Mouse (Mus musculus): ENCODE measurements around the gene Rps18.
A peak's percentile ranks its signal among the peaks of the same experiment; 100 is the strongest.

Rps18 gene

GRCm38 (mm10) chr17:33947430-33948089, 8.2 kb downstream of the Rps18 start:
- no peak for DNase-seq (ENCODE audit: extremely low spot score, low spot score)

GRCm38 (mm10) chr17:33943454-33943853, 12.3 kb downstream of the Rps18 start:
- DNase-seq (ENCODE audit: extremely low spot score, low spot score) = no peak

DNA sequence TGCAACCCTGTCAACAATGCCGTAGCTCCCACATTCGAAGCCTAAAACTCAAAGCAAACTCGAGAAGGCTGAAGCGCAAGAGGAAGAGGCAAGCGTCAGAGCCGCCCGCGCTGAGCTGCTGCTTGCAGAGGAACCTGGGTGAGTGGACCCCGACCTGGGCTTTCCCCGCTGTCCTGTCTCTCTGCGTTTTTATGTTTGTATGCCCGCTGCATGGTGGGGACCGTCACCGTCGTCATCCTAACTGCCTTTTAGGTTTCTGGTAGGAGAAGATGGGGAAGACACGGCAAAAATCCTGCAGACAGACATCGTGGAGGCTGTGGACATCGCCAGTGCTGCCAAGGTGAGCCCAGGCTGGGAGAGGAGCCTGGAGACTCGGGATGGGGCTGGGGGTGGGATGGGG, 14.4 kb downstream of the Rps18 start:
- DNase-seq (ENCODE audit: extremely low spot score, low spot score) = no peak

GRCm38 (mm10) chr17:33940981-33941380, 14.8 kb downstream of the Rps18 start:
- no peak for DNase-seq (ENCODE audit: extremely low spot score, low spot score)

GRCm38 (mm10) chr17:33940206-33940805, 15.5 kb downstream of the Rps18 start, which contains the start of the genes Pfdn6 and Wdr46:
Pfdn6 (minus strand) TSS chr17:33940343.
Wdr46 (plus strand) TSS chr17:33940660.
- peak; percentile 84 for DNase-seq (ENCODE audit: extremely low spot score, low spot score)

DNA sequence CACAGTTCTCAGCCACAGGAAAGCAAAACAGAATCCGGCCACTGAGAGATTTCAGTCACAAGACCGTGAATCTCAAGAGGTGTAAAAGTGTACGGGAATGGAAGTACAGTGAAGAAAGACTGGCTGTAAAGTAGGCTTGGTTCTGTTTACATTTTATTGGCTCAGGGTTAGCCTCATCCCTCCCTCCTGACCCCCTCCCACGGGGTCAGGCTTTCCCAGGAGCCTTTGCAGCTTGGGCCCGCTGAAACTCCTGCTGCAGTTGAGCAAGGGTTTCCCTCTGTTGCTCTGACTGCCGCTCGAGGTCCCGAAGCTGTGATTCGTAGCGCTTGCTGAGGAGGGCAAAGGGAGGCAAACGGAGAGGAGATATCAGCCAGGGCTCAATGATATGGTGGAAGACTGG, 17.0 kb downstream of the Rps18 start:
- DNase-seq (ENCODE audit: extremely low spot score, low spot score) = no peak

DNA sequence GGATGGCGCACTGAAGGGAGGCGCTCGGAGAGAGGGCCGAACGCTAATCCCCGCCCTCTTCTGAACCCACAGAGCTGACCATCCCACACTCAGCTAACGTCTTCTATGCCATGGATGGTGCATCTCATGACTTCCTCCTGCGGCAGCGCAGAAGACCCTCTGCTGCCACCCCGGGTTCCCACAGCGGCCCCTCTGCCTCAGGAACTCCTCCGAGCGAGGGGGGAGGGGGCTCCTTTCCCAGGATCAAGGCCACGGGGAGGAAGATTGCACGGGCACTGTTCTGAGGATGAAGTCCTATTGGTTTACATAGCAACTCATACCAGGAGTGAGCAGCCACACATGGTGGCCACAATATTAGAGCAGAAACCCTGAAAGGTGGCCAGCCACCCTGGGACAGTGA, 18.8 kb downstream of the Rps18 start:
- DNase-seq (ENCODE audit: extremely low spot score, low spot score) = no peak

- DNase-seq (ENCODE audit: extremely low spot score, low spot score) = no peak
These were observed 20.3 kb downstream of the Rps18 start for GRCm38 (mm10) chr17:33935422-33936055.

DNA sequence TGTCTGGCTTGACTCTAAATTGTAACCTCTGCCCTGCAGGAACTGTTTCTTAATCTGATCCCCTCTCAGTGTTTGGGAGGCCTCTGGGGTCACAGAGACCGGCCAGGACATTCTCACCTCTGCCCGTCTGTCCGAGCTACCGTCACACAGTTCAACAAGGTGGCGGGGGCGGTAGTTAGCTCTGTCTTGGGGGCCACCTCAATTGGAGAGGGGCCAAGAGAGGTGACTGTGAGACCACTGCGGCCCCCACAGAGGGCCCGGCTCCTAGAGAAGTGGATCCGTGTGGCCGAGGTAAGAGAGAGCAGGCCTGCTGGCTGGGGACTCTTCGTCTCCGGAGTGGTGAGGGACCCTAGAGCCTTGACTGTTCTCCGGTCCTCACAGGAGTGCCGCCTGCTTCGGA, 22.8 kb downstream of the Rps18 start:
- no peak for DNase-seq (ENCODE audit: extremely low spot score, low spot score)

DNA sequence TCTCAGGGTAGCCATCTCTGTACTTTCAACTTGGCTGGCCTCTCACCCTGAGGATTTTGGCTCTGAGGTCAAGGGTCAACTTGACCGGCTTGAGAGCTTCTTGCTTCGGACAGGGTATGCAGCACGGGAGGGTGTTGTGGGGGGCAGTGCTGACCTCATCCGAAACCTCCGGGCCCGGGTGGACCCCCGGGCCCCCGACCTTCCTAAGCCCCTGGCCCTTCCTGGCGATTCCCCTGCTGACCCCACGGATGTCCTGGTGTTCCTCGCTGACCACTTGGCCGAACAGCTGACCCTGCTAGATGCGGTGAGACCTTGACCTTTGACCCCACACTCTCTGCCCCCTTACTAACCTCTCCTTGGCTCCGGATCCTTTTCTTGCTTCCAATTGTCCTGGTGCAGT, 23.4 kb downstream of the Rps18 start:
- no peak for DNase-seq (ENCODE audit: extremely low spot score, low spot score)

GRCm38 (mm10) chr17:33931947-33932346, 23.9 kb downstream of the Rps18 start:
- DNase-seq (ENCODE audit: extremely low spot score, low spot score) = no peak

- no peak for DNase-seq (ENCODE audit: extremely low spot score, low spot score)
These were observed 24.5 kb downstream of the Rps18 start for GRCm38 (mm10) chr17:33931159-33931866.

- DNase-seq (ENCODE audit: extremely low spot score, low spot score) = peak; percentile 54
These were observed 25.3 kb downstream of the Rps18 start for GRCm38 (mm10) chr17:33930280-33931158.

- DNase-seq (ENCODE audit: extremely low spot score, low spot score) = peak; percentile 98
These were observed 26.2 kb downstream of the Rps18 start, which contains the start of gene Rgl2 for GRCm38 (mm10) chr17:33929371-33930279. Rgl2 (plus strand) TSS chr17:33929543.

GRCm38 (mm10) chr17:33928251-33928947, 27.4 kb downstream of the Rps18 start:
- no peak for DNase-seq (ENCODE audit: extremely low spot score, low spot score)

DNA sequence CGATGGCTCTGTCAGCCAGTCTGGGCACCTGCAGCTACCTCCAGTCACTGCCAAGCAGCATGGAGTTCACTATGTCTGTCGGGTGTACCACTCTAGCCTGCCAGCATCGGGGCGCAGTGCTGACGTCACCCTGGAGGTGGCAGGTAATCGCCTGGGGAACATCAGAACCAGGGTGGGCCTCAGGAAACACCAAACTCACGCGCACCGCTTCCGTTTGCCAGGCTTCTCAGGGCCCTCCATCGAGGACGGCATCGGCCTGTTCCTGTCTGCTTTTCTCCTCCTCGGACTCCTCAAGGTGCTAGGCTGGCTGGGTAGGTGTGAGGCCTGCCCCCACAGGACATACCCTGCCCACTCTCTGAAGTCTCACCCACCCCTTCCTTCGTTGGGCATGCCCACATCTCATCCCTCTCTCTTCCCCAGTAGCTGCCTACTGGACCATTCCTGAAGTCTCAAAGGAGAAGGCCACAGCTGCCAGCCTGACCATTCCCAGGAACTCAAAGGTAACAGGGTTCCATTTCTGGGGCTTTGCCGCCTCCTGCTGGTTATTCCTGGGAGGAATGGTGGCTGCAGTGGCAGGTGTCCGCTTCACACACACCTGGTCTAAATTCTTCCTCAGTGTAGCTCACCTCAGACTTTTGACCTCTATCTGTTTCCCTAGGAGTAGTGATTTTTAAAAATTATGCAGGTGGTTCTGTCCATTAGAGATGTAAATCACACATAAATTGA, 29.4 kb downstream of the Rps18 start:
- no peak for DNase-seq (ENCODE audit: extremely low spot score, low spot score)

DNA sequence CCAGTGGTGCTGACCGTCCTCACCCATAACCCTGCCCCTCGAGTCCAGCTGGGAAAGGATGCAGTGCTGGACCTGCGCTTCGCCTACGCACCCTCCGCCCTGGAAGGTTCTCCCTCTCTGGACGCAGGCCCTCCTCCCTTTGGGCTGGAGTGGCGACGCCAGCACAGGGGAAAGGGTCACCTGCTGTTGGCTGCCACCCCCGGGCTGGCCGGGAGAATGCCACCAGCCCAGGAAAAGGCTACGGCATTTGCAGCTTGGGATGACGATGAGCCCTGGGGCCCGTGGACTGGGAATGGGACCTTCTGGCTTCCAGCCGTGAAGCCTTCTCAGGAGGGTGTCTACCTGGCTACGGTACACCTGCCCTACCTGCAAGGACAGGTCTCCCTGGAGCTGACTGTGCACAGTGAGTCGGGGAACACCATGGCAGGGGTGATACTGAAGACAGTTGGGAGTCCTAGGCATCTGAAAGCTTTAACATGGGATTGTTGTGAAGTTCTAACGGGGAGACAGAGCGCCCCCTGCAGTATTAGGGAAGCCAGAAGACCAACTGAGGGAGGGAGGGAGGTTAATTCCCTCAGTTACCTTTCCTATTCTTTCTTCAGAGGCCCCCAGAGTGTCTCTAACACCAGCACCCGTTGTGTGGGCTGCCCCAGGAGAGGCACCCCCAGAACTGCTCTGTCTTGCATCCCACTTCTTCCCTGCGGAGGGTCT, 30.2 kb downstream of the Rps18 start:
- DNase-seq (ENCODE audit: extremely low spot score, low spot score) = no peak

All from neural tube, embryonic 10.5 days (tissue).